Mouse (Mus musculus): ENCODE data around the gene Grm3. TPM values are rescaled to one million over a fixed set of nuclear protein-coding genes. Genes with fewer than 3 reads are reported as not detected.

The Grm3 gene
- 55.6 and 56.2 TPM in 2 replicates for polyA plus RNA-seq (2015; fragmentation: Nextera tagmentation; extraction: Ambion mirVana)

- 1% methylated on average over 25 of the region's 25 CpGs for WGBS
- peak within 1 kb of the TSS; percentile 89 for H3K9ac ChIP-seq
- no peaks in the 10 kb centered on the region for H3K36me3 ChIP-seq (replicated peaks)
- peak; percentile 80 for ATAC-seq (replicated peaks)
- no peaks in the 10 kb centered on the region for H3K27me3 ChIP-seq (replicated peaks)
- H3K9me3 ChIP-seq: no peaks in the 10 kb centered on the region
- peak within 1 kb of the TSS; percentile 98 for H3K4me2 ChIP-seq
- H3K27ac ChIP-seq: peak within 1 kb of the TSS; percentile 88
- peak within 1 kb of the TSS; percentile 81 for H3K4me3 ChIP-seq
- peaks cover 8% of the 10 kb centered on the region for H3K4me1 ChIP-seq
Observed at GRCm38 (mm10) chr5:9724956-9725600, at the start of gene Grm3. Gene Grm3 (minus strand): TSS chr5:9725170.

- H3K27me3 ChIP-seq (replicated peaks): no peaks in the 10 kb centered on the region
- ATAC-seq (replicated peaks): no peak
- H3K4me3 ChIP-seq: no peak overlapping the region
- H3K4me2 ChIP-seq: no peak overlapping the region
- H3K27ac ChIP-seq: no peak overlapping the region
- 71% methylated on average over 2 of the region's 2 CpGs for WGBS
- H3K4me1 ChIP-seq: no peaks in the 10 kb centered on the region
- no peak overlapping the region for H3K9ac ChIP-seq
- H3K9me3 ChIP-seq: no peaks in the 10 kb centered on the region
- H3K36me3 ChIP-seq (replicated peaks): no peaks in the 10 kb centered on the region
Observed at GRCm38 (mm10) chr5:9755751-9756150, 30.8 kb upstream of the Grm3 start.

- H3K27me3 ChIP-seq (replicated peaks): no peaks in the 10 kb centered on the region
- H3K4me2 ChIP-seq: no peak overlapping the region
- WGBS: 51% methylated on average over 5 of the region's 5 CpGs
- H3K9ac ChIP-seq: no peak overlapping the region
- H3K36me3 ChIP-seq (replicated peaks): no peaks in the 10 kb centered on the region
- no peak for ATAC-seq (replicated peaks)
- no peak overlapping the region for H3K4me3 ChIP-seq
- no peaks in the 10 kb centered on the region for H3K9me3 ChIP-seq
- H3K4me1 ChIP-seq: no peaks in the 10 kb centered on the region
- no peak overlapping the region for H3K27ac ChIP-seq
Observed at GRCm38 (mm10) chr5:9748184-9748583, 23.2 kb upstream of the Grm3 start.

GRCm38 (mm10) chr5:9744120-9744519 is 19.1 kb upstream of the Grm3 start:
- Histone ChIP-seq H3K27me3 (replicated peaks) (no peaks in the 10 kb centered on the region), H3K27ac (no peak overlapping the region), H3K9ac (no peak overlapping the region), H3K36me3 (replicated peaks) (no peaks in the 10 kb centered on the region), H3K4me3 (no peak overlapping the region), H3K4me2 (no peak overlapping the region), H3K9me3 (no peaks in the 10 kb centered on the region), H3K4me1 (no peaks in the 10 kb centered on the region)
- 90% methylated on average over 5 of the region's 5 CpGs for WGBS
- no peak for ATAC-seq (replicated peaks)

GRCm38 (mm10) chr5:9725601-9726268 is 765 bp upstream of the Grm3 start:
- 0% methylated on average over 22 of the region's 22 CpGs for WGBS
- Histone ChIP-seq H3K27ac (peak overlapping the region; percentile 88), H3K9me3 (no peaks in the 10 kb centered on the region), H3K27me3 (replicated peaks) (no peaks in the 10 kb centered on the region), H3K4me1 (peaks cover 8% of the 10 kb centered on the region), H3K4me2 (peak overlapping the region; percentile 98), H3K36me3 (replicated peaks) (no peaks in the 10 kb centered on the region), H3K4me3 (peak overlapping the region; percentile 81), H3K9ac (peak overlapping the region; percentile 89)
- ATAC-seq (replicated peaks): peak; percentile 93

GRCm38 (mm10) chr5:9724287-9724955 is 549 bp downstream of the Grm3 start:
- Histone ChIP-seq H3K9me3 (no peaks in the 10 kb centered on the region), H3K4me3 (peak overlapping the region; percentile 81), H3K9ac (peak overlapping the region; percentile 89), H3K36me3 (replicated peaks) (no peaks in the 10 kb centered on the region), H3K27me3 (replicated peaks) (no peaks in the 10 kb centered on the region), H3K4me1 (peaks cover 8% of the 10 kb centered on the region), H3K4me2 (peak overlapping the region; percentile 98), H3K27ac (peak overlapping the region; percentile 88)
- 3% methylated on average over 13 of the region's 13 CpGs for WGBS
- ATAC-seq (replicated peaks): peak; percentile 66

- Histone ChIP-seq H3K4me1 (peaks cover 6% of the 10 kb centered on the region; the same call in 1 of the 2 replicates), H3K27me3 (replicated peaks) (no peaks in the 10 kb centered on the region), H3K9me3 (no peaks in the 10 kb centered on the region), H3K4me2 (peak overlapping the region; percentile 98; the same call in 1 of the 2 replicates), H3K27ac (no peak overlapping the region), H3K4me3 (no peak overlapping the region), H3K36me3 (replicated peaks) (no peaks in the 10 kb centered on the region), H3K9ac (no peak overlapping the region)
- ATAC-seq (replicated peaks): no peak
Observed at GRCm38 (mm10) chr5:9721136-9721535, 3.8 kb downstream of the Grm3 start.

GRCm38 (mm10) chr5:9716295-9716694 is 8.7 kb downstream of the Grm3 start:
- no peaks in the 10 kb centered on the region for H3K27me3 ChIP-seq (replicated peaks)
- H3K4me1 ChIP-seq: no peaks in the 10 kb centered on the region
- H3K9ac ChIP-seq: no peak overlapping the region
- ATAC-seq (replicated peaks): no peak
- no peak overlapping the region for H3K27ac ChIP-seq
- no peak overlapping the region for H3K4me2 ChIP-seq
- no peak overlapping the region for H3K4me3 ChIP-seq
- H3K36me3 ChIP-seq (replicated peaks): no peaks in the 10 kb centered on the region
- WGBS: 87% methylated on average over 5 of the region's 5 CpGs
- H3K9me3 ChIP-seq: no peaks in the 10 kb centered on the region

GRCm38 (mm10) chr5:9707096-9707495 is 17.9 kb downstream of the Grm3 start:
- Histone ChIP-seq H3K36me3 (replicated peaks) (no peaks in the 10 kb centered on the region), H3K4me1 (no peaks in the 10 kb centered on the region), H3K27ac (no peak overlapping the region), H3K27me3 (replicated peaks) (no peaks in the 10 kb centered on the region), H3K4me2 (no peak overlapping the region), H3K9me3 (no peaks in the 10 kb centered on the region), H3K9ac (no peak overlapping the region), H3K4me3 (no peak overlapping the region)
- no peak for ATAC-seq (replicated peaks)
- WGBS: 89% methylated on average over 1 of the region's 1 CpGs

GRCm38 (mm10) chr5:9703385-9704009 is 21.5 kb downstream of the Grm3 start:
- Histone ChIP-seq H3K4me3 (no peak overlapping the region), H3K27me3 (replicated peaks) (no peaks in the 10 kb centered on the region), H3K9me3 (no peaks in the 10 kb centered on the region), H3K9ac (no peak overlapping the region), H3K36me3 (replicated peaks) (no peaks in the 10 kb centered on the region), H3K27ac (no peak overlapping the region), H3K4me2 (no peak overlapping the region), H3K4me1 (no peaks in the 10 kb centered on the region)
- ATAC-seq (replicated peaks): peak; percentile 75
- 19% methylated on average over 3 of the region's 3 CpGs for WGBS

- peak; percentile 66 for ATAC-seq (replicated peaks)
- no peak overlapping the region for H3K4me2 ChIP-seq
- WGBS: 9% methylated on average over 3 of the region's 3 CpGs
- no peaks in the 10 kb centered on the region for H3K36me3 ChIP-seq (replicated peaks)
- no peaks in the 10 kb centered on the region for H3K4me1 ChIP-seq
- H3K4me3 ChIP-seq: no peak overlapping the region
- H3K27ac ChIP-seq: no peak overlapping the region
- H3K27me3 ChIP-seq (replicated peaks): no peaks in the 10 kb centered on the region
- no peaks in the 10 kb centered on the region for H3K9me3 ChIP-seq
- H3K9ac ChIP-seq: no peak overlapping the region
Observed at GRCm38 (mm10) chr5:9702656-9703384, 22.1 kb downstream of the Grm3 start.

- 74% methylated on average over 1 of the region's 1 CpGs for WGBS
- ATAC-seq (replicated peaks): no peak
Observed at GRCm38 (mm10) chr5:9692333-9692732, 32.6 kb downstream of the Grm3 start.

More at GRCm38 (mm10) chr5:9692333-9692732, 32.6 kb downstream of the Grm3 start:
- H3K4me1 ChIP-seq: peaks cover 6% of the 10 kb centered on the region; the same call in 1 of the 2 replicates
- no peaks in the 10 kb centered on the region for H3K36me3 ChIP-seq (replicated peaks)
- H3K4me3 ChIP-seq: no peak overlapping the region
- no peaks in the 10 kb centered on the region for H3K9me3 ChIP-seq
- no peak overlapping the region for H3K9ac ChIP-seq
- no peak overlapping the region for H3K27ac ChIP-seq
- no peaks in the 10 kb centered on the region for H3K27me3 ChIP-seq (replicated peaks)
- no peak overlapping the region for H3K4me2 ChIP-seq

All from midbrain, embryonic 15.5 days (tissue).